Mouse (Mus musculus) bone marrow, adult 2 months (tissue): Measurements from ENCODE around the gene Wscd1. TPM values are rescaled to one million over a fixed set of nuclear protein-coding genes. Genes with fewer than 3 reads are reported as not detected.

Source experiments
- H3K27ac ChIP-seq: fragments of 200-500 bp; 2 replicates; pipeline ENCODE4 v1.5.1; 2012; ENCODE audit warnings: low read depth, mild to moderate bottlenecking, control low read depth, inconsistent platforms, low read length; ENCODE audit not compliant: control insufficient read depth, poor library complexity, insufficient read depth
- H3K4me1 ChIP-seq: fragments of 200-500 bp; 2 replicates; pipeline ENCODE4 v1.6.1; 2011; ENCODE audit warnings: low read length; ENCODE audit not compliant: control insufficient read depth, insufficient read depth
- H3K4me3 ChIP-seq: fragments of 200-500 bp; replicated peaks from 2 replicates; pipeline ENCODE3; 2011; ENCODE audit warnings: mild to moderate bottlenecking, low read depth, low read length, control low read depth; ENCODE audit not compliant: control insufficient read depth
- CTCF ChIP-seq: fragments of 200-500 bp; IDR thresholded peaks from 2 replicates; pipeline ENCODE4 v1.5.1; 2011; ENCODE audit warnings: low read length, control low read depth; ENCODE audit not compliant: control insufficient read depth, insufficient read depth
- POLR2A ChIP-seq: fragments of 200-500 bp; IDR thresholded peaks from 2 replicates; pipeline ENCODE4 v1.6.1; 2011; ENCODE audit warnings: low read depth, mild to moderate bottlenecking, control low read depth, low read length, borderline replicate concordance; ENCODE audit not compliant: control insufficient read depth
- WGBS: fragments of 180-500 bp; shearing (Covaris S2); methylation state at CpG from one replicate; pipeline ENCODE4 v1.1.7; 2018; 5-methylcytosine and 5-hydroxymethylcytosine counted together
- polyA plus RNA-seq: library from polyadenylated mRNA; stranded (reverse); fragments of >200 nt; gene quantifications from 2 replicates; pipeline ENCODE4 v1.2.4, GENCODE M21; 2011; ENCODE audit warnings: low replicate concordance; ENCODE audit not compliant: missing spikeins, insufficient read depth, insufficient read length

Wscd1 gene
- not detected in 2 replicates for polyA plus RNA-seq

DNA sequence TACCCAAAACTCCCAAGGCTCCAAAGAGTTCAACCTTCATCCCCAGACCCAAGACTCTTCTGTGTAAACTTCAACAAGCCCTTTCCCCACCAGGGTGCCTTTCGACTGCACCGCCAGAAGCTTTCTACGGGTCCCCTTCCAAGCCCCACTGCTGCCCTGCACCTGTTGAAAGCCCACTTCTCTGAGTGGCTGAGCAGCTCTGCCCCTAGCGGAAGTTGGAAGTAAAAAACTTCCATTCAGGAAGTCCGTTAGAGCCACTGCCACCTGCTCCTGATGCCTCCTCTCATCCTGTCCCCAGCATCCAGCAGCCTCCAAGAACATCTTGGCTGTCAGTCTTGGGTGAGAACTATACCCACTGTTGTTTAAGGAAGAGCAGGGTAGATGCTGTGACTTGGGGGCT lies at the start of gene Wscd1:
Gene Wscd1 (plus strand): TSS at position 250 of the 400 bp plus-strand sequence.
- WGBS: 26% methylated on average over 5 of the region's 5 CpGs
- TF ChIP-seq POLR2A: no peak
- no peak for TF ChIP-seq CTCF
- Histone ChIP-seq H3K4me1 (no peaks in the 10 kb centered on the region), H3K4me3 (no peak within 1 kb of the TSS), H3K27ac (no peak within 1 kb of the TSS)

DNA sequence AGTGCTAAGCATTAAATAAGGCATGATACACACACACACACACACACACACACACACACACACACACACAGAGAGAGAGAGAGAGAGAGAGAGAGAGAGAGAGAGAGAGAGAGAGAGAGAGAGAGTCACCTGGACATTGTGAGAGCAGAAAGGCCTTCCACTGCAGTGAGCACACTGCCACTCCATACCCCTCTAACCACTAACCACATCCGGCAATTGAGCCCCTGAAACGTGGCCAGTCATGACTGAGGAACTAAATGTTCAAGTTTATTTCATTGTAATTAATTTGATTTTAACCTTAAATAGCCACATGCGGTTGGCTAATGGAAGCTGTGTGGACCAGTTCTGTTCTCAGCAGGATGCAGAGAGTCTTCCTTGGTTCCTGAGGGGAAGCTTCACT lies 21.7 kb upstream of the Wscd1 start:
- Histone ChIP-seq H3K27ac (no peak overlapping the region), H3K4me3 (no peak overlapping the region), H3K4me1 (no peaks in the 10 kb centered on the region; the same call in 1 of the 2 replicates)
- 3% methylated on average over 3 of the region's 3 CpGs for WGBS
- TF ChIP-seq CTCF: no peak
- TF ChIP-seq POLR2A: no peak

DNA sequence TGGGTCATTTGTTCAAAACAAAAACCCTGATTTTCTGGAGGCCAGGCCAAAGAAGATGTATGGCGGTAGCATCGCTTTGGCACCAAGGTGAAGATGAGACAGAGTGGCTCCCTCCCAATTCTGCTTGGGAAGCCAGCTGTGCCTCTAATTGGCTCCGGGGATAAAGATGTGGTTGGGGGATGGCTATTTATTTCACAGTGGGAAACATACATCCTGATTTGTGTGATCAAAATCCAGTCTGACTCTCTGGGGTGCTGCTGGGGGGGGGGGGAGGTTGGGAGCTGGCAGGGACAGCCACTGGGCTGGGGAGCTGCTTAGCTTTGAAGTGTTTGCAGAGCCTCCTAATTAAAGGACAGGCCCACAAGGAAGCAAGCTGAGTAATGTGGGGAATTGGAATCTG lies 20.4 kb upstream of the Wscd1 start:
- no peak for TF ChIP-seq POLR2A
- 72% methylated on average over 3 of the region's 3 CpGs for WGBS
- no peak overlapping the region for H3K4me3 ChIP-seq
- no peak overlapping the region for H3K27ac ChIP-seq
- no peaks in the 10 kb centered on the region; the same call in 1 of the 2 replicates for H3K4me1 ChIP-seq

DNA sequence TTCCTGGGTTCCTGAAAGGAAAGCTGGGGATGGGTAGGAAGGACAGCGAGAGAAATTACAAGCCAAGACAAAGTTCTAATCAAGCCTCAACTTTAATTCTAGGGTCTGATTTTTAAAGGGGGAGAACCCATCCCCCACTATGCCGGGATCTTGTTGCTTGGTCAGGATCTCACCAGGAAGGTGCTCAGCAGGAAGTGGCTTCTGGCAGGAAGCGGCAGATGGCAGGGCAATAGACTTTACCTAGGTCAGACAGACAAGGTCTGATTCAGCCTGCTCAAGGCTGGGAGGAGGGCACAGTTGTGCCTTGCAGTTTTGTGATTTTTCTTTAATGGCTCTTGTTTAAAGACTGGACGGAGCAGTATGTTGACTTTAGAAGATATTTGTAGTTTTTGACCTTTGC lies 15.9 kb upstream of the Wscd1 start:
- Histone ChIP-seq H3K4me1 (no peaks in the 10 kb centered on the region), H3K4me3 (no peak overlapping the region), H3K27ac (no peak overlapping the region)
- WGBS: 31% methylated on average over 4 of the region's 4 CpGs
- TF ChIP-seq POLR2A (no peak), CTCF (no peak)

DNA sequence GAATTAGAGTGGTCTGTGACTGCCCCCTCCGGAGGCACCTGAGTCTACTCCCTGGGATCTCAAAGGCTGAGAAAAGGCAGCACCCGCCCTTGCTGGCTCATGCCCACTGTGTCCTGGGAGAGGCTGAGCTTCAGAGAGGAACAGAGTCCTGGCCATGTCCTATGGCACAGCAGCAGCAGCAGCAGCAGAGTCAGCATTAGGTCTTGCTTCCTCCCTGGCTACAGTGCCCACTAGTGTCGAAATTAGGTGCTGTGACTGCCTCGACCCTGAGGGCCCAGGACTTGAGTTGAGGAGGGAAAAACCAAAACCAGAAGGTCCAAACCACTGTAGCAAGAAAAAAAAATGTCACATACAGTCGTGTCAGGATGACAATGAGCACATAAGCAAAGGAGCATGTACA lies 12.6 kb upstream of the Wscd1 start:
- Histone ChIP-seq H3K27ac (no peak overlapping the region), H3K4me3 (no peak overlapping the region), H3K4me1 (no peaks in the 10 kb centered on the region)
- TF ChIP-seq POLR2A (no peak), CTCF (peak; percentile 17; the same call in 1 of the 2 replicates)
- WGBS: 23% methylated on average over 5 of the region's 5 CpGs

DNA sequence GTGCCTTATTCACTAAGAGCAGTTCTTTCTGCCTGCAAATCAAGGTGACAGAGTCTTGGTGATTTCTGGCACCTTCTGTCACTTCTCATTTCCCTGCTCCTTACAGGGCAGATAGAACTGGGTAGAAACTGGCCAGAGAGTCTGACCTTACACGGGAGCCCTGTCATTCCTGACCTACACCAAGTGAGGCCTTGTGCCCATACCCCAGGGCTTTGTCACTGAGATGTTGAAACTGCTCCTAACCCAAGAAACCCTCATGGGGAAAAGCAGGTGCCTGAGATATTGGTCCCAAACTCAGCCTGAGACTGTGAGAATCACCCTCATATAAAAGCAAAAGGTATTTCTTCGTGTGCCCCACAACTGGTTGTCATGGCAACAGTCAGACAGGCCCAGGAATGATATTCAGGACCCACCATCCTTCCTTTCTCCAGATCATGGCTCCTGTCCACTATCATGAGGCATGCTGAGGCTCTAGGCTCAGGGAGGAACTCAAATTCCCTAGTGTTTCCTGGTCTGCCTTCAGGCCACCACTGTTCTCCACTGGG lies 11.1 kb upstream of the Wscd1 start:
- Histone ChIP-seq H3K27ac (no peak overlapping the region), H3K4me3 (no peak overlapping the region), H3K4me1 (no peaks in the 10 kb centered on the region)
- WGBS: 68% methylated on average over 2 of the region's 2 CpGs
- TF ChIP-seq POLR2A: no peak
- TF ChIP-seq CTCF: no peak

DNA sequence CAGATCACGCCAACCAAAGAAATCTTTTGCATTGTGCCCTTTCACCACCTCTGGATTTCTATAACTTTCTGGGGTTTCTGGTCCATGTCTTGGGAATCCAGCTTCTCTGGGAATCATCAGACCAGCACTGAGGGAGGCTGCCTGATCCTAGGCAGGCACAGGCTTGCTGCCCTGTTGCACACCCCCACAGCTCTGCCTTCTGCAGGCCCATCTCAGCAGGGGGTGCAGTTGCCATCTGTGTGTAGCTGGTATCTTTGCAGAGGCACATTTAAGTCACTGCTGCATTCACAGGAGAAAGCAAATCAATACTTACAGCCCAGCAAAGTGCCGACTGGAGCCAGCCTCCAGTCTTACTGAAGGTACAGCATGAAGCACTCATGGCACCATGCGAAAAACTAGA lies 3.8 kb upstream of the Wscd1 start:
- no peak for TF ChIP-seq POLR2A
- no peak for TF ChIP-seq CTCF
- no peaks in the 10 kb centered on the region for H3K4me1 ChIP-seq
- no peak overlapping the region for H3K4me3 ChIP-seq
- WGBS: 71% methylated on average over 3 of the region's 3 CpGs
- H3K27ac ChIP-seq: no peak overlapping the region

DNA sequence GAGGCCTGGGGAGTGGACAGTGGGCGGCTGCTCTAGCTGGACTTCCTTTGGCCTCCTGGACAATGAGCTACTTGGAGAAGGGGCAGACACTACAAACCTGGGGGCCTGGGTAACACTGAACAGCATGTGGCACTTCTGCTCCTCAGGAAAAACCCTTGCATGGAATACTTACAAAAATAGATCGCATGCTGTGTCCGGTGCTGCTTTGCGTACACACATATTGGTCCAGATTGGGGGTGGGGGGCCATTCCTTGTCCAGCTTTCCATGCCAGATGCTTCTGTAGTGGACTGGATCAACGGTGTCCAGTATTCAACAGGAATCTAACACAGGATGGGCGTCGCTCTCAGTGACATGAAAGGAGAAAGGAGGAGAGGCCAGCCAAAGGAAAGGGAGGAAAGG lies 2.0 kb upstream of the Wscd1 start:
- no peak for TF ChIP-seq POLR2A
- TF ChIP-seq CTCF: no peak
- 76% methylated on average over 7 of the region's 7 CpGs for WGBS
- H3K4me1 ChIP-seq: no peaks in the 10 kb centered on the region
- H3K4me3 ChIP-seq: no peak overlapping the region
- no peak overlapping the region for H3K27ac ChIP-seq

DNA sequence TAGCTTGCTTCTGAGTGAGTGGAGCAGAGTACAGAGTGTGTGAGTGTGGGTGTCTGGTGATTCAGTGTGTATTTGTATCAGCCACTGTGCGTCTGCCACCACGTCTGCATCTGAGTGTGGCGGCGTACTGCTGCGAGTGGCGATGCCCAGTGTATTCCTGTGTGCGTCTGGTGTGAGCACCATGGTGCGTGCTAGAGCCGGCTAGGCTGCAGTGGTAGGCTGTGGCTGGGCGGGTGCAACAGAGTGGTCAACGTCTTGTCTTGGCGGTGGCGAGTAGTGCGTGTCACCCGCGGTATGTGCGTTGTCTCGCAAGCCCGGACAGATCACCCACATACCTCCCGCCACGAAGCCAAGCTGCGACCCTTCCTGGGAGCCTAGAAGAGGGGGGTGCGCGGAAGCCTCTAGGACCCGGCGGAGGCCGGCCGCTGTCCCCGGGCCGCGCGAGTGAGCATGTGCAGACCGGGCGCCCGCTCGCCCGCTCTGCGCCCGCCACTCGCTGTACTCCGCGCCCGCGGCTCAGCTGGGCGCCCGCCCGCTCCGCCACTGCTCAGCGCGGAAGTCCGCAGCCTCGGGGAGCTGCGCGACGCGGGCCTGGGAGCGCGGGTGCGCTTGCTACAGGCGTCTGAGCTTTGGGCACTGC lies 934 bp downstream of the Wscd1 start:
- no peaks in the 10 kb centered on the region for H3K4me1 ChIP-seq
- H3K27ac ChIP-seq: no peak overlapping the region
- 5% methylated on average over 60 of the region's 60 CpGs for WGBS
- H3K4me3 ChIP-seq: no peak overlapping the region
- TF ChIP-seq POLR2A (no peak), CTCF (no peak)
